Mouse (Mus musculus) erythroblast, embryonic 14.5 days (primary cell): ENCODE measurements around the gene Clec2h. TPM values are rescaled to one million over a fixed set of nuclear protein-coding genes. Genes with fewer than 3 reads are reported as not detected.

Source experiments
- H3K27me3 ChIP-seq: 2 replicates; pipeline ENCODE4 v1.6.1; 2012; ENCODE audit warnings: inconsistent platforms; ENCODE audit not compliant: control insufficient read depth
- H3K36me3 ChIP-seq: 2 replicates; pipeline ENCODE4 v1.6.1; 2012; ENCODE audit warnings: mild to moderate bottlenecking, inconsistent platforms; ENCODE audit not compliant: control insufficient read depth
- H3K4me1 ChIP-seq: 2 replicates; pipeline ENCODE4 v1.6.1; 2012; ENCODE audit warnings: inconsistent platforms; ENCODE audit not compliant: control insufficient read depth
- H3K4me3 ChIP-seq: replicated peaks from 2 replicates; pipeline ENCODE3; 2012; ENCODE audit warnings: moderate library complexity, mild to moderate bottlenecking, inconsistent platforms
- H3K9me3 ChIP-seq: 2 replicates; pipeline ENCODE4 v1.6.1; 2012; ENCODE audit warnings: low read length, inconsistent platforms, mixed read lengths; ENCODE audit not compliant: control insufficient read depth
- GATA1 ChIP-seq: IDR thresholded peaks from 2 replicates; pipeline ENCODE4 v1.6.1; 2012; ENCODE audit warnings: low read length, inconsistent platforms, mixed read lengths
- TAL1 ChIP-seq: IDR thresholded peaks from 3 replicates; pipeline ENCODE4 v1.6.1; 2012; ENCODE audit warnings: low read length, inconsistent platforms, mixed read lengths
- polyA plus RNA-seq: library from polyadenylated mRNA; stranded (reverse); fragments of >175 nt; gene quantifications from 2 replicates; pipeline ENCODE4 v1.2.3, GENCODE M21; 2012

Clec2h gene
- polyA plus RNA-seq, 1 experiment = not detected

GRCm38 (mm10) chr6:128701691-128702090, 39.5 kb downstream of the Clec2h start:
- no peaks in the 10 kb centered on the region for H3K36me3 ChIP-seq
- no peaks in the 10 kb centered on the region for H3K27me3 ChIP-seq
- no peak for TF ChIP-seq TAL1
- no peak for TF ChIP-seq GATA1
- no peak overlapping the region for H3K4me3 ChIP-seq
- no peaks in the 10 kb centered on the region for H3K4me1 ChIP-seq
- H3K9me3 ChIP-seq = peaks cover 2% of the 10 kb centered on the region; the same call in 1 of the 2 replicates

- Histone ChIP-seq H3K36me3 (no peaks in the 10 kb centered on the region), H3K9me3 (no peaks in the 10 kb centered on the region), H3K27me3 (no peaks in the 10 kb centered on the region), H3K4me3 (no peak within 1 kb of the TSS), H3K4me1 (no peaks in the 10 kb centered on the region)
- no peak for TF ChIP-seq TAL1
- no peak for TF ChIP-seq GATA1
These were observed 60.8 kb downstream of the Clec2h start, which contains the start of gene Klrb1 for GRCm38 (mm10) chr6:128722959-128723358. Klrb1 (minus strand) TSS chr6:128723059.

Other genes with a start within 250 kb of the Clec2h start
- gene Itfg2, start 237.5 kb upstream of the Clec2h start, polyA plus RNA-seq = 1.9 TPM in 2 replicates
- gene Fkbp4, start 223.7 kb upstream of the Clec2h start, polyA plus RNA-seq = 7.7 and 10.7 TPM in 2 replicates
- gene Pzp, start 135.7 kb upstream of the Clec2h start, polyA plus RNA-seq = 0.05 TPM in 1 of 2 replicates, not detected in the other
- gene A2ml1, start 80.8 kb upstream of the Clec2h start, polyA plus RNA-seq = not detected in 2 replicates
- gene Klrb1a, start 38.9 kb upstream of the Clec2h start, polyA plus RNA-seq = not detected in 2 replicates
- not detected in 2 replicates for gene Klrb1, start 60.7 kb downstream of the Clec2h start, polyA plus RNA-seq
- not detected in 2 replicates for gene Klrb1c, start 126.8 kb downstream of the Clec2h start, polyA plus RNA-seq
- gene Gm44511, start 163.9 kb downstream of the Clec2h start, polyA plus RNA-seq = not detected in 2 replicates
- gene Klrb1b, start 163.9 kb downstream of the Clec2h start, polyA plus RNA-seq = 0.02 TPM in 1 of 2 replicates, not detected in the other
- gene Clec2i, start 225.2 kb downstream of the Clec2h start, polyA plus RNA-seq = not detected in 2 replicates
- not detected in 2 replicates for gene BC035044, start 228.7 kb downstream of the Clec2h start, polyA plus RNA-seq